Mouse (Mus musculus): ENCODE results near the gene Tctex1d2. TPM values are rescaled to one million over a fixed set of nuclear protein-coding genes. Genes with fewer than 3 reads are reported as not detected.

Tctex1d2 gene
- 33.1 and 36.1 TPM in 2 replicates for polyA plus RNA-seq (2014; fragmentation: Nextera tagmentation; extraction: Ambion mirVana)

GRCm38 (mm10) chr16:32419517-32420483 lies at the start of gene Tctex1d2:
Gene Tctex1d2, plus strand, starts transcription at chr16:32419702.
- Histone ChIP-seq H3K4me3 (ENCODE audit: low read depth, low read length) (peak within 1 kb of the TSS; percentile 69), H3K9ac (ENCODE audit: low read length) (peak within 1 kb of the TSS; percentile 87), H3K4me2 (ENCODE audit: low read depth, low read length, severe bottlenecking) (peak within 1 kb of the TSS; percentile 78), H3K9me3 (ENCODE audit: control insufficient read depth, low read length) (no peaks in the 10 kb centered on the region), H3K36me3 (ENCODE audit: control insufficient read depth, insufficient read depth, low read length) (no peaks in the 10 kb centered on the region), H3K4me1 (replicated peaks; ENCODE audit: control insufficient read depth, insufficient read depth, low read length) (0 out of 2 replicates have a peak, but pooled peaks cover 3% of the 10 kb centered on the region), H3K27me3 (ENCODE audit: control insufficient read depth, insufficient read depth, low read length) (no peaks in the 10 kb centered on the region), H3K27ac (ENCODE audit: low read depth, low read length) (peak within 1 kb of the TSS; percentile 85)
- peak; percentile 96 for DNase-seq (ENCODE audit: low spot score)
- WGBS, result 1% methylated on average over 45 of the region's 45 CpGs
- peak; percentile 95 for ATAC-seq (replicated peaks; ENCODE audit: low FRiP score)

- Histone ChIP-seq H3K27ac (ENCODE audit: low read depth, low read length) (no peak overlapping the region), H3K4me1 (replicated peaks; ENCODE audit: control insufficient read depth, insufficient read depth, low read length) (no peaks in the 10 kb centered on the region), H3K9ac (ENCODE audit: low read length) (no peak overlapping the region), H3K27me3 (ENCODE audit: control insufficient read depth, insufficient read depth, low read length) (no peaks in the 10 kb centered on the region), H3K4me2 (ENCODE audit: low read depth, low read length, severe bottlenecking) (no peak overlapping the region), H3K4me3 (ENCODE audit: low read depth, low read length) (no peak overlapping the region), H3K9me3 (ENCODE audit: control insufficient read depth, low read length) (no peaks in the 10 kb centered on the region), H3K36me3 (ENCODE audit: control insufficient read depth, insufficient read depth, low read length) (peaks cover 2% of the 10 kb centered on the region; the same call in 1 of the 2 replicates)
- 93% methylated on average over 4 of the region's 4 CpGs for WGBS
- ATAC-seq (replicated peaks; ENCODE audit: low FRiP score) (no peak), DNase-seq (ENCODE audit: low spot score) (no peak)
Observed at GRCm38 (mm10) chr16:32371351-32371750, 48.2 kb upstream of the Tctex1d2 start.

- WGBS, result 98% methylated on average over 2 of the region's 2 CpGs
- no peak for ATAC-seq (replicated peaks; ENCODE audit: low FRiP score)
- H3K4me3 ChIP-seq (ENCODE audit: low read depth, low read length), result no peak overlapping the region
- no peak overlapping the region for H3K4me2 ChIP-seq (ENCODE audit: low read depth, low read length, severe bottlenecking)
- H3K4me1 ChIP-seq (replicated peaks; ENCODE audit: control insufficient read depth, insufficient read depth, low read length), result no peaks in the 10 kb centered on the region
- no peak overlapping the region for H3K27ac ChIP-seq (ENCODE audit: low read depth, low read length)
- no peak overlapping the region for H3K9ac ChIP-seq (ENCODE audit: low read length)
- H3K36me3 ChIP-seq (ENCODE audit: control insufficient read depth, insufficient read depth, low read length), result peaks cover 10% of the 10 kb centered on the region; the same call in 1 of the 2 replicates
- no peak for DNase-seq (ENCODE audit: low spot score)
- H3K9me3 ChIP-seq (ENCODE audit: control insufficient read depth, low read length), result no peaks in the 10 kb centered on the region
- no peaks in the 10 kb centered on the region for H3K27me3 ChIP-seq (ENCODE audit: control insufficient read depth, insufficient read depth, low read length)
Observed at GRCm38 (mm10) chr16:32379575-32379974, 39.9 kb upstream of the Tctex1d2 start.

GRCm38 (mm10) chr16:32382901-32383300 lies 36.6 kb upstream of the Tctex1d2 start:
- Histone ChIP-seq H3K4me3 (ENCODE audit: low read depth, low read length) (no peak overlapping the region), H3K9me3 (ENCODE audit: control insufficient read depth, low read length) (no peaks in the 10 kb centered on the region), H3K27me3 (ENCODE audit: control insufficient read depth, insufficient read depth, low read length) (no peaks in the 10 kb centered on the region), H3K4me2 (ENCODE audit: low read depth, low read length, severe bottlenecking) (no peak overlapping the region), H3K9ac (ENCODE audit: low read length) (no peak overlapping the region), H3K4me1 (replicated peaks; ENCODE audit: control insufficient read depth, insufficient read depth, low read length) (no peaks in the 10 kb centered on the region), H3K27ac (ENCODE audit: low read depth, low read length) (no peak overlapping the region), H3K36me3 (ENCODE audit: control insufficient read depth, insufficient read depth, low read length) (peaks cover 11% of the 10 kb centered on the region; the same call in 1 of the 2 replicates)
- ATAC-seq (replicated peaks; ENCODE audit: low FRiP score), result no peak
- no peak for DNase-seq (ENCODE audit: low spot score)

- H3K4me3 ChIP-seq (ENCODE audit: low read depth, low read length), result no peak overlapping the region
- H3K27ac ChIP-seq (ENCODE audit: low read depth, low read length), result no peak overlapping the region
- DNase-seq (ENCODE audit: low spot score) (no peak), ATAC-seq (replicated peaks; ENCODE audit: low FRiP score) (no peak)
- H3K36me3 ChIP-seq (ENCODE audit: control insufficient read depth, insufficient read depth, low read length), result peaks cover 4% of the 10 kb centered on the region; the same call in 1 of the 2 replicates
- H3K9ac ChIP-seq (ENCODE audit: low read length), result no peak overlapping the region
- H3K27me3 ChIP-seq (ENCODE audit: control insufficient read depth, insufficient read depth, low read length), result no peaks in the 10 kb centered on the region
- no peak overlapping the region for H3K4me2 ChIP-seq (ENCODE audit: low read depth, low read length, severe bottlenecking)
- H3K9me3 ChIP-seq (ENCODE audit: control insufficient read depth, low read length), result no peaks in the 10 kb centered on the region
- WGBS, result 82% methylated on average over 2 of the region's 2 CpGs
- H3K4me1 ChIP-seq (replicated peaks; ENCODE audit: control insufficient read depth, insufficient read depth, low read length), result no peaks in the 10 kb centered on the region
Observed at GRCm38 (mm10) chr16:32384885-32385284, 34.6 kb upstream of the Tctex1d2 start.

- H3K9ac ChIP-seq (ENCODE audit: low read length), result no peak overlapping the region
- H3K4me2 ChIP-seq (ENCODE audit: low read depth, low read length, severe bottlenecking), result no peak overlapping the region
- no peaks in the 10 kb centered on the region for H3K4me1 ChIP-seq (replicated peaks; ENCODE audit: control insufficient read depth, insufficient read depth, low read length)
- H3K4me3 ChIP-seq (ENCODE audit: low read depth, low read length), result no peak overlapping the region
- 92% methylated on average over 3 of the region's 3 CpGs for WGBS
- DNase-seq (ENCODE audit: low spot score) (no peak), ATAC-seq (replicated peaks; ENCODE audit: low FRiP score) (no peak)
- H3K27ac ChIP-seq (ENCODE audit: low read depth, low read length), result no peak overlapping the region
- H3K9me3 ChIP-seq (ENCODE audit: control insufficient read depth, low read length), result no peaks in the 10 kb centered on the region
- no peaks in the 10 kb centered on the region for H3K27me3 ChIP-seq (ENCODE audit: control insufficient read depth, insufficient read depth, low read length)
- peaks cover 4% of the 10 kb centered on the region; the same call in 1 of the 2 replicates for H3K36me3 ChIP-seq (ENCODE audit: control insufficient read depth, insufficient read depth, low read length)
Observed at GRCm38 (mm10) chr16:32386826-32387225, 32.7 kb upstream of the Tctex1d2 start.

GRCm38 (mm10) chr16:32389049-32389448 lies 30.5 kb upstream of the Tctex1d2 start:
- no peaks in the 10 kb centered on the region for H3K9me3 ChIP-seq (ENCODE audit: control insufficient read depth, low read length)
- H3K4me1 ChIP-seq (replicated peaks; ENCODE audit: control insufficient read depth, insufficient read depth, low read length), result no peaks in the 10 kb centered on the region
- H3K36me3 ChIP-seq (ENCODE audit: control insufficient read depth, insufficient read depth, low read length), result peaks cover 4% of the 10 kb centered on the region; the same call in 1 of the 2 replicates
- no peak for DNase-seq (ENCODE audit: low spot score)
- H3K27me3 ChIP-seq (ENCODE audit: control insufficient read depth, insufficient read depth, low read length), result no peaks in the 10 kb centered on the region
- no peak for ATAC-seq (replicated peaks; ENCODE audit: low FRiP score)
- H3K9ac ChIP-seq (ENCODE audit: low read length), result no peak overlapping the region
- H3K4me2 ChIP-seq (ENCODE audit: low read depth, low read length, severe bottlenecking), result no peak overlapping the region
- no peak overlapping the region for H3K4me3 ChIP-seq (ENCODE audit: low read depth, low read length)
- no peak overlapping the region for H3K27ac ChIP-seq (ENCODE audit: low read depth, low read length)

GRCm38 (mm10) chr16:32389841-32390240 lies 29.7 kb upstream of the Tctex1d2 start:
- WGBS, result 89% methylated on average over 3 of the region's 3 CpGs
- no peak for ATAC-seq (replicated peaks; ENCODE audit: low FRiP score)
- Histone ChIP-seq H3K36me3 (ENCODE audit: control insufficient read depth, insufficient read depth, low read length) (peaks cover 2% of the 10 kb centered on the region; the same call in 1 of the 2 replicates), H3K4me3 (ENCODE audit: low read depth, low read length) (no peak overlapping the region), H3K27ac (ENCODE audit: low read depth, low read length) (no peak overlapping the region), H3K4me1 (replicated peaks; ENCODE audit: control insufficient read depth, insufficient read depth, low read length) (no peaks in the 10 kb centered on the region), H3K27me3 (ENCODE audit: control insufficient read depth, insufficient read depth, low read length) (no peaks in the 10 kb centered on the region), H3K9ac (ENCODE audit: low read length) (no peak overlapping the region), H3K4me2 (ENCODE audit: low read depth, low read length, severe bottlenecking) (no peak overlapping the region), H3K9me3 (ENCODE audit: control insufficient read depth, low read length) (no peaks in the 10 kb centered on the region)
- DNase-seq (ENCODE audit: low spot score), result no peak

All from forebrain, embryonic 11.5 days (tissue).